Mouse (Mus musculus): ENCODE measurements around the gene Cnnm2. TPM values are rescaled to one million over a fixed set of nuclear protein-coding genes. Genes with fewer than 3 reads are reported as not detected.

Gene Cnnm2
- total and polyA plus RNA-seq, 2 experiments from 2014 or later = 6.2 to 16.6 TPM

- Histone ChIP-seq H3K4me1 (ENCODE audit: insufficient read depth) (no peaks in the 10 kb centered on the region), H3K4me3 (ENCODE audit: low read depth, low read length) (no peak overlapping the region), H3K9ac (no peak overlapping the region), H3K27me3 (ENCODE audit: insufficient read depth, low read length) (no peaks in the 10 kb centered on the region), H3K9me3 (ENCODE audit: low read length) (no peaks in the 10 kb centered on the region), H3K36me3 (ENCODE audit: insufficient read depth) (peaks cover 19% of the 10 kb centered on the region), H3K4me2 (ENCODE audit: low read depth) (no peak overlapping the region), H3K27ac (ENCODE audit: low read depth, low read length) (no peak overlapping the region)
- 49% methylated on average over 5 of the region's 5 CpGs for WGBS
- no peak for DNase-seq
- TF ChIP-seq CTCF (IDR thresholded peaks at IDR 0.05; ENCODE audit: low read depth) = no peak
- no peak for ATAC-seq
Measured at GRCm38 (mm10) chr19:46899306-46899705, 137.9 kb downstream of the Cnnm2 start.

DNA sequence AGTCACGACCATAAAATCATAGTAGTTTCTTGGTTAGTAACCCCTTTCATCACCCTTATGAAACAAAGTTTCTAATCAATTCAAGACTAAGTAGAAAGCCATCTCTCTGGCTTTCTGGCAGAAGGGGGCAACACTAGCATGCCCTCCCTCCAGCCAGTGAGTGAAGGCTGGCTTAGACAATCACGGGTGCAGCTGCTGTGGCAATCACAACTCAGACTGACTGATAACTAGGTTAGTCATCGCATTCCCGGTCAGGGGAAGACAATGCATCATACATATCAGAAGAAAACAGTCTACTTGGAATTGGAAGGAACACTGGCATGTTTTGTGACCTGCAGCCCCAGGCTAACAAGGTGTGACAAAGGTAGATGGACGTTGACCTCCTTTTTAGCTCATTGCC is 138.5 kb downstream of the Cnnm2 start:
- DNase-seq = no peak
- Histone ChIP-seq H3K4me2 (ENCODE audit: low read depth) (no peak overlapping the region), H3K9me3 (ENCODE audit: low read length) (no peaks in the 10 kb centered on the region), H3K27me3 (ENCODE audit: insufficient read depth, low read length) (no peaks in the 10 kb centered on the region), H3K27ac (ENCODE audit: low read depth, low read length) (no peak overlapping the region), H3K4me3 (ENCODE audit: low read depth, low read length) (no peak overlapping the region), H3K36me3 (ENCODE audit: insufficient read depth) (peaks cover 19% of the 10 kb centered on the region), H3K9ac (no peak overlapping the region), H3K4me1 (ENCODE audit: insufficient read depth) (no peaks in the 10 kb centered on the region)
- TF ChIP-seq CTCF (IDR thresholded peaks at IDR 0.05; ENCODE audit: low read depth) = no peak
- 80% methylated on average over 5 of the region's 5 CpGs for whole genome bisulfite sequencing
- ATAC-seq = no peak

DNA sequence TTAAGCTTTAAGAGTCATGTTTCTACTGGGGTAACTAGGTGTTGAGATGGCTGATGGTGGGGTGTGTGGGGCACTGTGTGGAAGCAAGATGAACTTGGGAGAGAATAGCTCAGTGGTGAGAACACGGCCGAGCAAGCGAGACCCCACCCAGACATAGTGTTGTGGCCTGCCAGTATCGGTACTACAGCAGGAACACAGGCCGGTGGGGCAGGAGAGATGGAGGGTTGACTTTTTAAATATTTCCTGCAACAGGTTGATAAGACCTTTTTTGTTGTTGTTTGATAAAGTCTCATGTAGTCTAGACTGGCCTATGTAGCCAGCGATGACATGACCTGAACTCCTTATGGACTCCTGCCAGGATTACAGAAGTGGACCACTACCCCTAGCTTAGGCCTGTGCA is 139.4 kb downstream of the Cnnm2 start:
- no peaks in the 10 kb centered on the region for H3K9me3 ChIP-seq (ENCODE audit: low read length)
- WGBS = 92% methylated on average over 6 of the region's 6 CpGs
- no peak for TF ChIP-seq CTCF (IDR thresholded peaks at IDR 0.05; ENCODE audit: low read depth)
- H3K4me1 ChIP-seq (ENCODE audit: insufficient read depth) = no peaks in the 10 kb centered on the region
- H3K9ac ChIP-seq = no peak overlapping the region
- H3K4me3 ChIP-seq (ENCODE audit: low read depth, low read length) = no peak overlapping the region
- ATAC-seq (no peak), DNase-seq (no peak)
- H3K36me3 ChIP-seq (ENCODE audit: insufficient read depth) = peaks cover 15% of the 10 kb centered on the region
- no peak overlapping the region for H3K27ac ChIP-seq (ENCODE audit: low read depth, low read length)
- H3K4me2 ChIP-seq (ENCODE audit: low read depth) = no peak overlapping the region
- H3K27me3 ChIP-seq (ENCODE audit: insufficient read depth, low read length) = no peaks in the 10 kb centered on the region

- Histone ChIP-seq H3K4me3 (ENCODE audit: low read depth, low read length) (no peak overlapping the region), H3K9ac (no peak overlapping the region), H3K4me2 (ENCODE audit: low read depth) (no peak overlapping the region), H3K27ac (ENCODE audit: low read depth, low read length) (no peak overlapping the region), H3K9me3 (ENCODE audit: low read length) (no peaks in the 10 kb centered on the region), H3K27me3 (ENCODE audit: insufficient read depth, low read length) (no peaks in the 10 kb centered on the region), H3K36me3 (ENCODE audit: insufficient read depth) (peaks cover 15% of the 10 kb centered on the region), H3K4me1 (ENCODE audit: insufficient read depth) (no peaks in the 10 kb centered on the region)
- DNase-seq = no peak
- WGBS = 92% methylated on average over 5 of the region's 5 CpGs
- TF ChIP-seq CTCF (IDR thresholded peaks at IDR 0.05; ENCODE audit: low read depth) = no peak
- no peak for ATAC-seq
Measured at GRCm38 (mm10) chr19:46901323-46901722, 139.9 kb downstream of the Cnnm2 start.

DNA sequence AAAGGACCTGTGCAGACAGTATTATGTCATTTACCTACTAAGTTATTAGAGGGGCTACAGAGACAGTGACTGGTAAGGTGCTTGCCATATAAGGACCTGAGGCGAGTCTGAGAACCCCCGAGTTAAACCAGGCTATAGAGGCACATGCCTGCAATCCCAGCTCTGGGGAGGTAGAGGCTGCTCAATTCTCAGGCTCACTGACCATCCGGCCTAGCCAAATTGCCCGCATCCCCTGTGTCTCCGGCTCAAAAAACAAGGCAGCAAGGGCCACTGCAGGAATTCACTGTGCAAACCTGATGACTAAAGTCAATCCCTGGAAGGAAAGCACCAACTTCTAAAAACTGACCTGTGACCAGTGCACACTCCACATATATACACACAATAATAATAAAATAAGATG is 142.0 kb downstream of the Cnnm2 start:
- Histone ChIP-seq H3K4me2 (ENCODE audit: low read depth) (no peak overlapping the region), H3K9me3 (ENCODE audit: low read length) (no peaks in the 10 kb centered on the region), H3K4me3 (ENCODE audit: low read depth, low read length) (no peak overlapping the region), H3K9ac (no peak overlapping the region), H3K27me3 (ENCODE audit: insufficient read depth, low read length) (no peaks in the 10 kb centered on the region), H3K4me1 (ENCODE audit: insufficient read depth) (no peaks in the 10 kb centered on the region), H3K27ac (ENCODE audit: low read depth, low read length) (no peak overlapping the region), H3K36me3 (ENCODE audit: insufficient read depth) (peaks cover 1% of the 10 kb centered on the region; the same call in 1 of the 2 replicates)
- 89% methylated on average over 5 of the region's 5 CpGs for WGBS
- ATAC-seq (no peak), DNase-seq (no peak)
- TF ChIP-seq CTCF (IDR thresholded peaks at IDR 0.05; ENCODE audit: low read depth) = no peak

DNA sequence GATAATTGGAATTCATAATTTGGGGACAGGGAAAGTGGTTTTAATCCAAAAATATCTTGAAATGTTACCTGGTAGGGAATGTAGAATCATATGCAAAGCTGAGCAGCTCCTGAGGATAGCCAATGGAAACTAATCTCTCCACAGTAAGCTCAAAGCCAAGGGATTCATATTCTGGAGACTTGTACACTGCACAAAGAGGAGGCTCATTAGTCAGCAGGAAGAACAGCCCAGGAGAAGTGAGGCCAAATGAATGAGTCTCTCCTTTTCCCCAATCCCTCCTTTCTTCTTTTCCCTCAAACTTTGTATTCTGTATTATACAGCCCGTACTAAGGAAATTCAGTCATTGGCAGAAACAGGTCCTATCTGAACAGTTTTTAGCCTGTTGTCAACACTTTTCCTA is 143.5 kb downstream of the Cnnm2 start:
- WGBS = 67% methylated on average over 1 of the region's 1 CpGs
- no peak overlapping the region for H3K4me3 ChIP-seq (ENCODE audit: low read depth, low read length)

GRCm38 (mm10) chr19:46905383-46905782 is 144.0 kb downstream of the Cnnm2 start:
- TF ChIP-seq CTCF (IDR thresholded peaks at IDR 0.05; ENCODE audit: low read depth) = no peak

More for the DNA sequence above, 143.5 kb downstream of the Cnnm2 start:
- Histone ChIP-seq H3K27me3 (ENCODE audit: insufficient read depth, low read length) (no peaks in the 10 kb centered on the region), H3K9me3 (ENCODE audit: low read length) (no peaks in the 10 kb centered on the region), H3K36me3 (ENCODE audit: insufficient read depth) (no peaks in the 10 kb centered on the region), H3K4me1 (ENCODE audit: insufficient read depth) (no peaks in the 10 kb centered on the region), H3K9ac (no peak overlapping the region), H3K27ac (ENCODE audit: low read depth, low read length) (no peak overlapping the region), H3K4me2 (ENCODE audit: low read depth) (no peak overlapping the region)
- ATAC-seq (no peak), DNase-seq (no peak)
- TF ChIP-seq CTCF (IDR thresholded peaks at IDR 0.05; ENCODE audit: low read depth) = no peak

DNA sequence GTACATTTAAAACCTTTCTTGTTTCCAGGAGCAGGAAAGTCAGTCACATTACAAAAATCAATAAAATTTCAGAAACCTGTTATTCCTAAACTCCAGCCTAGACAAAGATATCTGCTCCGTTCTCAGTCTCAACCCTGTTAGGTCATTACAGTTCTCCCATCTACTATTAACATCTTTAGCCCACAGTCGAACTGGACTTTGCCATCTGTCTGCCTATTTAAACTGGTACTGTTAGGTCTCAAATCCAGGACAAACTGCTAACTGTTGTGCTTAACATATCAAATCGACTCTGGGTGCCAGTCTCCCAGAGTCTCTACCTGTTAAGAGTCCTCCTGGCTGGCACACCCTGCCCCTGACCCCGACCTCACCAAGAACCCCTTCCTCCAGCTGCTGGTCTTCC is 144.6 kb downstream of the Cnnm2 start:
- H3K27me3 ChIP-seq (ENCODE audit: insufficient read depth, low read length) = no peaks in the 10 kb centered on the region
- H3K4me3 ChIP-seq (ENCODE audit: low read depth, low read length) = no peak overlapping the region
- TF ChIP-seq CTCF (IDR thresholded peaks at IDR 0.05; ENCODE audit: low read depth) = no peak
- ATAC-seq (no peak), DNase-seq (no peak)
- WGBS = 85% methylated on average over 4 of the region's 4 CpGs
- H3K9me3 ChIP-seq (ENCODE audit: low read length) = no peaks in the 10 kb centered on the region
- no peak overlapping the region for H3K27ac ChIP-seq (ENCODE audit: low read depth, low read length)
- no peak overlapping the region for H3K9ac ChIP-seq
- no peaks in the 10 kb centered on the region for H3K36me3 ChIP-seq (ENCODE audit: insufficient read depth)
- H3K4me2 ChIP-seq (ENCODE audit: low read depth) = no peak overlapping the region
- H3K4me1 ChIP-seq (ENCODE audit: insufficient read depth) = no peaks in the 10 kb centered on the region

More at GRCm38 (mm10) chr19:46905383-46905782, 144.0 kb downstream of the Cnnm2 start:
- Histone ChIP-seq H3K9me3 (ENCODE audit: low read length) (no peaks in the 10 kb centered on the region), H3K36me3 (ENCODE audit: insufficient read depth) (no peaks in the 10 kb centered on the region), H3K9ac (no peak overlapping the region), H3K4me1 (ENCODE audit: insufficient read depth) (no peaks in the 10 kb centered on the region), H3K4me3 (ENCODE audit: low read depth, low read length) (no peak overlapping the region), H3K27me3 (ENCODE audit: insufficient read depth, low read length) (no peaks in the 10 kb centered on the region), H3K27ac (ENCODE audit: low read depth, low read length) (no peak overlapping the region), H3K4me2 (ENCODE audit: low read depth) (no peak overlapping the region)
- ATAC-seq = no peak
- DNase-seq = no peak
